Mouse (Mus musculus) thymus, adult 2 months (tissue): Measurements from ENCODE around the gene Cpeb1.

Source experiments
- CTCF ChIP-seq: fragments of 200-500 bp; IDR thresholded peaks from 2 replicates; pipeline ENCODE4 v1.5.1; 2012; ENCODE audit warnings: mild to moderate bottlenecking, control low read depth, low read length, moderate library complexity, borderline replicate concordance; ENCODE audit not compliant: control insufficient read depth, poor library complexity, insufficient read depth; ENCODE audit errors: extremely low read depth
- POLR2A ChIP-seq: fragments of 200-500 bp; IDR thresholded peaks from 2 replicates; pipeline ENCODE4 v1.6.1; 2012; ENCODE audit warnings: mild to moderate bottlenecking, low read length, control low read depth, moderate library complexity; ENCODE audit not compliant: control insufficient read depth, poor library complexity, insufficient read depth; ENCODE audit errors: extremely low read depth

- TF ChIP-seq CTCF (no peak), POLR2A (no peak)
Observed at GRCm38 (mm10) chr7:81327661-81328060, 127.6 kb downstream of the Cpeb1 start.
